Mouse (Mus musculus) stomach, postnatal 0 days (tissue): ENCODE data around the gene Nck1. TPM values are rescaled to one million over a fixed set of nuclear protein-coding genes. Genes with fewer than 3 reads are reported as not detected.

Experiments
- ATAC-seq: fragments of 200-750 bp; cut with Nextera tagmentation; 2 replicates; pipeline ENCODE4 v1.8.0; 2017; ENCODE audit not compliant: low FRiP score, low TSS enrichment
- DNase-seq: peaks from one replicate; pipeline ENCODE4 v3.0.0-alpha.2; 2016; ENCODE audit warnings: low spot score
- H3K27ac ChIP-seq: fragments of 300-500 bp; sonication (generic); replicated peaks from 2 replicates; pipeline ENCODE4 v1.5.1; 2014; ENCODE audit warnings: mild to moderate bottlenecking, control low read depth
- H3K27me3 ChIP-seq: fragments of 300-500 bp; sonication (generic); 2 replicates; pipeline ENCODE4 v1.6.1; 2014; ENCODE audit warnings: low read length; ENCODE audit not compliant: control insufficient read depth, insufficient read depth
- H3K36me3 ChIP-seq: fragments of 300-500 bp; sonication (generic); 2 replicates; pipeline ENCODE4 v1.6.1; 2014; ENCODE audit warnings: low read length, mixed read lengths; ENCODE audit not compliant: control insufficient read depth, insufficient read depth
- H3K4me1 ChIP-seq: fragments of 300-500 bp; sonication (generic); replicated peaks from 2 replicates; pipeline ENCODE4 v1.6.1; 2014; ENCODE audit warnings: antibody characterized with exemption; ENCODE audit not compliant: control insufficient read depth, insufficient read depth
- H3K4me2 ChIP-seq: fragments of 300-500 bp; sonication (generic); replicated peaks from 2 replicates; pipeline ENCODE4 v1.6.1; 2014; ENCODE audit warnings: low read depth, mild to moderate bottlenecking, control low read depth, moderate library complexity
- H3K4me3 ChIP-seq: fragments of 300-500 bp; sonication (generic); 2 replicates; pipeline ENCODE4 v1.5.1; 2014; ENCODE audit warnings: low read depth, low read length, control low read depth
- H3K9ac ChIP-seq: fragments of 300-500 bp; sonication (generic); 2 replicates; pipeline ENCODE4 v1.6.1; 2014; ENCODE audit warnings: mild to moderate bottlenecking, low read length, control low read depth, mixed read lengths
- H3K9me3 ChIP-seq: fragments of 300-500 bp; sonication (generic); 2 replicates; pipeline ENCODE4 v1.6.1; 2016; ENCODE audit warnings: low read length; ENCODE audit not compliant: control insufficient read depth
- CTCF ChIP-seq: IDR thresholded peaks from 2 replicates; pipeline ENCODE4 v1.5.1; 2016; ENCODE audit warnings: antibody characterized with exemption, low read depth, mild to moderate bottlenecking, moderate library complexity
- EP300 ChIP-seq: optimal IDR thresholded peaks from 2 replicates; pipeline ENCODE3; 2016; ENCODE audit warnings: antibody characterized with exemption
- WGBS: fragments of 180-500 bp; shearing (Covaris S2); extraction: QIAGEN DNeasy Blood & Tissue Kit; methylation state at CpG from one replicate; pipeline ENCODE4 v1.1.7; 2014; 5-methylcytosine and 5-hydroxymethylcytosine counted together
- polyA plus RNA-seq: library from polyadenylated mRNA; unstranded; fragments of >200 nt; fragmentation: Nextera tagmentation; extraction: Ambion mirVana; gene quantifications from 2 replicates; pipeline ENCODE4 v1.2.1, GENCODE M21; 2015

The Nck1 gene
- polyA plus RNA-seq, 1 experiment from 2014 or later, result 44.7 TPM

DNA sequence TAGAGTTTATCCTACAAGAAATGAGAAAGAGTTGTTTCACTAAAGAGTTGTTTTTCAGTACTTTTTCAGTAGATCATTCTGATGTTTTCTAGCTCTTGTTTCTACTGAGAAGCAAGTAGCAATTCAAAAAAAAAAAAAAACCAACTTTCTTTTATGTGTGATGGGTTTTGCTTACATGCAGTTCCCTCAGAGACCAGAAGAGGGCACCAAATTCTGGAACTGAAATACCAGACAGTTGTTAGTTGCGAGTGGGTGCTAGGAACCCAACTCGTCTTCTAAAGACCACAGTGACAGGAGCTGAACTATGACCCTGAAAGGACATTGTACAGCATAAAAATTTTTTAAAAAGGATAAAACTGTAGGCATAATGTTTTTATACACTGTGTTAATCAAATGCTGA lies 2.4 kb upstream of the Nck1 start:
- Histone ChIP-seq H3K4me3 (no peak overlapping the region), H3K9ac (no peak overlapping the region), H3K9me3 (peaks cover 6% of the 10 kb centered on the region; the same call in 1 of the 2 replicates), H3K36me3 (peaks cover 4% of the 10 kb centered on the region; the same call in 1 of the 2 replicates), H3K4me2 (no peak overlapping the region), H3K27me3 (no peaks in the 10 kb centered on the region), H3K27ac (no peak overlapping the region), H3K4me1 (0 out of 2 replicates have a peak, but pooled peaks cover 2% of the 10 kb centered on the region)
- 96% methylated on average over 2 of the region's 2 CpGs for WGBS
- no peak for ATAC-seq
- peak; percentile 27 for DNase-seq
- no peak for TF ChIP-seq EP300
- peak; percentile 69 for TF ChIP-seq CTCF

DNA sequence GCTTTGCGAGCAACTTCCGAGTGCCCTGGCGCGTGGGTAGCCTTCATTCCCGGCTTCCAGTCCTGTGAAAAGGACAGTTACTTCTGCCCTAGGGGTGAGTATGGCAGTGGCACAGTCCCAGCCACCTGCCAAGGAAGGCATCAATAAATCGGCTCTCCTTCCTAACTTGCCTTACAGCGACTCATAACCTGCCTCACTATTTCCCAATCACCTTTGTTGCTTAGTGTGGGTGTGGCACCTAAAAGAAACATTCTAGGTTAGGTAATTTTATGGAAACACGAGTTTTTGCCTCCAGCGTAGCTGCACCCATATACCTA lies 618 bp upstream of the Nck1 start:
- ATAC-seq (peak; percentile 46), DNase-seq (peak; percentile 48)
- Histone ChIP-seq H3K4me3 (peak overlapping the region; percentile 98), H3K9me3 (peaks cover 6% of the 10 kb centered on the region; the same call in 1 of the 2 replicates), H3K36me3 (no peaks in the 10 kb centered on the region; the same call in 1 of the 2 replicates), H3K27me3 (no peaks in the 10 kb centered on the region), H3K4me1 (0 out of 2 replicates have a peak, but pooled peaks cover 2% of the 10 kb centered on the region), H3K9ac (peak overlapping the region; percentile 90), H3K4me2 (peak overlapping the region; percentile 58), H3K27ac (peak overlapping the region; percentile 92)
- TF ChIP-seq EP300, result no peak
- no peak for TF ChIP-seq CTCF
- WGBS, result 6% methylated on average over 9 of the region's 9 CpGs

DNA sequence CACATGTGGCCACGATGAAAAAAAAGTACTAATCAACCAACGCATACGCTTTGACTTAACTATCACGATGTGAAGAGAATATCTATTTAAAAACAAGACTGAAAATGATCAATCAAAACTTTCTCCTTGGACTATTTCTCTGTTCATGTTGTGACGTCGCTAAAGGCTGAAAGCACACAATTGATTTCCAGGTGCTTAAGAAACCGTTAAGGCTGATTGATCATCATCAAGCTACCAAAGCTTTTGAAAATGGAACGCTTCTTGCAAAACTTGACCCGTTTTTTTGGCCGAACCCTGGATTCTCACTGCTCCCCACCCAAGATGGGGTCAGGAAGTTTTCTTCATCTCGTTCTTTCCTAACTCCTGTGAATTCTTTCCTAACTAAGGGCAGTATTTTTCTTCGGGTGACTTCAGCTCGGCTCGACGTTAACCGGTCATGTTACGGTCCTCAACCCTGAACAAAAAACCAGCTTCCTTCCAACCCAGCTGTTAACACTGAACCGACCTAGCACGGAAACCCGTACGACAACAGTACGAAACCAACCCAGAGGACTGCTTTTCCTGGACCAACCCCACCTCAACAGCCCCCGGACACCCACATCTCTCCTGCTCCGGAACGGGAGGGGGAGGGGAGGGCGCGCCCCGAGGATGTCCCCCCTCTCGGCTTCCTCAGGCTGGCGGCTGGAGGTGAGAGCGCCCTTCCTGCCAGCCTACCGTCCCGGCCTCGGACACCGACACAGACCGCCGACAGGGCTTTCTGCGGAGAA lies 803 bp downstream of the Nck1 start:
- Histone ChIP-seq H3K27me3 (no peaks in the 10 kb centered on the region), H3K4me1 (0 out of 2 replicates have a peak, but pooled peaks cover 2% of the 10 kb centered on the region), H3K9me3 (peaks cover 6% of the 10 kb centered on the region; the same call in 1 of the 2 replicates), H3K9ac (peak overlapping the region; percentile 90), H3K4me3 (peak overlapping the region; percentile 98), H3K36me3 (no peaks in the 10 kb centered on the region; the same call in 1 of the 2 replicates), H3K4me2 (peak overlapping the region; percentile 54), H3K27ac (peak overlapping the region; percentile 92)
- under 1% methylated on average over 32 of the region's 38 CpGs for WGBS
- no peak for DNase-seq
- TF ChIP-seq CTCF, result no peak
- TF ChIP-seq EP300, result no peak
- ATAC-seq, result no peak

DNA sequence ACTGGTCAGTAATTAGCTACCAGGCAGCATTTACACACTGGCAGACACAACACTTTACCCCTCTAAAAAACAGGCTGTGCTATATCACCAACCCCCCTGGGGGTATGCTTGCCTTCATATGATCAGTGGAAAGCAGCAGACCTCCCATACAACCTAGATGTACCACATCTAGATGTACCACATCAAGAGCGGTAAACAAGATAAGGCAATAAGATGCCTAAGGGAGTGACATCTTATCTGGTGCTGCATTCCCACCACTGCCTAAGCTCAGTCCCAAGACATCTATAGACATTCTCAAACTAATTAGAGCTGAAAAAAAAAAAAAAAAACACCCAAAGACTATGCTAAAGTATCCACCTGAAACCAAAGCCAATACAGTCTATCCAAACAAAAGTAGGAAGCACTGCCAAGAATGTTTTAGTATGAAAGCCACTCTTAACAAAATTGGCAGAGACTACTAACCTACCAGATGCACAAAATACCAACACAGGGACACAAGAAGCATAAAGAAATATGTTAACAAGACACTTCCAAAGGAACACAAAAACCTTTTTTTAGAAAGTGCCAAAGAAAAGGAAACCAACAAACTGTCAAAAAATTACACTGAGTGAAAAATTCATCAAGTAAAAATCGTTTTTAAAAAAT lies 10.2 kb downstream of the Nck1 start:
- no peaks in the 10 kb centered on the region for H3K4me1 ChIP-seq
- H3K36me3 ChIP-seq, result no peaks in the 10 kb centered on the region
- ATAC-seq (no peak), DNase-seq (no peak)
- 79% methylated on average over 2 of the region's 2 CpGs for WGBS
- H3K27ac ChIP-seq, result no peak overlapping the region
- H3K9me3 ChIP-seq, result no peaks in the 10 kb centered on the region
- H3K27me3 ChIP-seq, result no peaks in the 10 kb centered on the region
- TF ChIP-seq EP300 (no peak), CTCF (no peak)
- H3K4me2 ChIP-seq, result no peak overlapping the region
- H3K9ac ChIP-seq, result no peak overlapping the region
- no peak overlapping the region for H3K4me3 ChIP-seq

DNA sequence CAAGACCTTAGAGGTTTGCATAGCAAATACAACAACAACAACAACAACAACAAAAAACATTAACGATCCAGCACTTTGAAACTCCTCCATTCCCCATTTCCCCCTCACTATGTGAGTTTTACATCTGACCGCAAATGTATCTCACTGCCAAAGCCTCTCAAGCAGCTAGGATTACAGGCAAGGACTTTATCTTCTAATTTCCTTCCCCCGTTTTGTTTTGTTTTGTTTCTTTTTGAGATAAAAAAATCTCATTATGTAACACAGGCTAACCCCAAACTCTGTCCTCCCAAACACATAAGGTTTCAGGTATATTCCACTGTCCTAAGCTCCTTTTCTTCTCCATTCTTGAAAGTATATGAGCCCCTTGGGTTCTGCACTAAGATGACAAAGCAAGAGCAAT lies 11.2 kb downstream of the Nck1 start:
- Histone ChIP-seq H3K9me3 (no peaks in the 10 kb centered on the region), H3K27me3 (no peaks in the 10 kb centered on the region), H3K4me3 (no peak overlapping the region), H3K4me1 (no peaks in the 10 kb centered on the region), H3K4me2 (no peak overlapping the region), H3K27ac (no peak overlapping the region), H3K36me3 (no peaks in the 10 kb centered on the region), H3K9ac (no peak overlapping the region)
- no peak for ATAC-seq
- TF ChIP-seq CTCF (no peak), EP300 (no peak)
- 85% methylated on average over 3 of the region's 3 CpGs for WGBS
- DNase-seq, result no peak

DNA sequence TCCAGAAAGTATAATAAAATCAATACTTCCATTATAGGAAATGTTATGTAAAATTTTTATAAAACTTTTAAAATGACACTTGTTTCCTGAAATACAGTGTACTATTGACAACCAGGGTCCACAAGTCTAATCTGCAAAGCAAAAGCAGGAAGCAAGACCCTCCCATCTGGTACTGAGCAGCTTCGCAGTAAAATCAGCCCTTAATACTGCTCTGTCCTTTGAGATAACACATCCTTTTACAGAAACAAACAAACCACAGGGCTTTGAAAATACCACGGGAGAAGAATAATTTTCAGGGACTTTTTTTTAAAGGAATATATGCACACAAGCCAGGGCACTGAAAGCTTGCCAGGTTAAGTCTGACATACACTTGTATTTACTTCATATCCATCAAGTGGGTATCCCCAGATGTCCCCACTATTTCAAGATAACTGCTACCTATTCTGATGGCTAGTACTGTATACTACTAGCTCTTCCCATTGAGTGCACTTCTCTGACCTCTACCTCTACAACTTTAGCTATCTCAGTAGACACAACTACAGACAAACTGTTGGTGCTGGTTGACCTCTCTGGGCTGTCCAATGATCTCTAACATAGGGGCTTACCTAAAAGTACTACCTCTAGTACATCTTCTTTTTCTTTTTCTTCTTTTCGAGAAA lies 13.0 kb downstream of the Nck1 start:
- no peak overlapping the region for H3K27ac ChIP-seq
- no peaks in the 10 kb centered on the region for H3K4me1 ChIP-seq
- no peak overlapping the region for H3K4me2 ChIP-seq
- ATAC-seq (no peak), DNase-seq (no peak)
- no peaks in the 10 kb centered on the region for H3K27me3 ChIP-seq
- no peaks in the 10 kb centered on the region for H3K9me3 ChIP-seq
- no peaks in the 10 kb centered on the region for H3K36me3 ChIP-seq
- H3K9ac ChIP-seq, result no peak overlapping the region
- TF ChIP-seq CTCF (no peak), EP300 (no peak)
- WGBS, result 54% methylated on average over 3 of the region's 3 CpGs
- H3K4me3 ChIP-seq, result no peak overlapping the region
